Mouse (Mus musculus) neutrophil, adult 59 days (primary cell): ENCODE results near the gene Gm13178. TPM values are rescaled to one million over a fixed set of nuclear protein-coding genes. Genes with fewer than 3 reads are reported as not detected.

ENCODE experiments used
- total RNA-seq, 2 experiments: library from RNA; stranded (reverse); gene quantifications; 1 replicate in 1 of 2; 2 replicates in 1 of 2; pipeline ENCODE4 v1.2.4; 2023

The Gm13178 gene
- not detected for total RNA-seq

GRCm38 (mm10) chr4:144721304-144721703 lies at the start of gene Gm13178:
TSS of gene Gm13178 (minus strand) at chr4:144721404.

GRCm38 (mm10) chr4:144686268-144686667 lies 34.9 kb downstream of the Gm13178 start, which contains the start of gene Gm436:
TSS of gene Gm436 (minus strand) at chr4:144686368.

Other genes starting within 250 kb of the Gm13178 start
- gene 9430007A20Rik, start 201.6 kb downstream of the Gm13178 start, total RNA-seq = not detected
- not detected for gene Gm13124, start 156.3 kb downstream of the Gm13178 start, total RNA-seq
- not detected for gene Aadacl4, start 107.7 kb downstream of the Gm13178 start, total RNA-seq
- gene Gm436, start 35.0 kb downstream of the Gm13178 start, total RNA-seq = not detected
- gene Gm438, start 65.2 kb upstream of the Gm13178 start, total RNA-seq = not detected
- gene Dhrs3, start 171.4 kb upstream of the Gm13178 start, total RNA-seq = 10 to 100 TPM; 32.1 to 37.6 TPM